Mouse (Mus musculus): ENCODE data around the gene Slc35f3.

DNA sequence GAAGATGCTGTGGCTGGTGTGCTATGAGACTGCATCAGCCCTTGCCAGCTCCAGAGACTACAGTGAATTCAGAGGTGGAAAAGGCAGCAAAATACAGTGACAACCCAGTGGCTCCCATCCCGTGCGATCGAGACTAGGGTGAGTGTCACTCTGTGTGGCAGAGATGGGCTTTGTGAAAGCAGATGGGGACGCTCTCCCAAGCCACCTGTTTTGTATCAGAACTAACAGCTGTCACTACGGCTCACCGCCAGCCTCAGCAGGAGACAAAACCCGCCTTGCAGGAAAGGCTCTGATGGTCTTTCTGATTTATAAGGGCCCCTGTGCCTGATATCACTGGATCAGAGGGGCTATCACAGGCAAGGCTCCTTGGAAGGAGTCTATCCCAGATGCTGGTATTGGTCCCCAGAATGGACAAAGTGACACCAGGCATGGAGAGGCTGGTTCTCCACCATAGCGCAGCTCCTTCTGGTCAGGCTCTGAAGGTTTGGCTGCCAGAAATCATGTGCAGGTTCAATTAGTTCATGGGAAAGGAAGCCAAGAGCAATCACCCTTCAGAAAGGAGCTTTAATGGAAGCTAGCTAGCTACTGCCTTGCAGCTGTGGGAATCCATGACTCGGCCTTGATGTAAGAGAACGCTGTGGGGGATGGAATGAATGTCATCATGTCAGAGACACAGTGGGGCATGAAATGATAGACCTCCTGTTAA is 70.1 kb downstream of the Slc35f3 start:
- TF ChIP-seq CTCF (IDR thresholded peaks at IDR 0.05; ENCODE audit: borderline replicate concordance, insufficient read depth, low read length): no peak
- TF ChIP-seq POLR2A (IDR thresholded peaks at IDR 0.05; ENCODE audit: low read depth, low read length): no peak

Data from embryonic fibroblast, embryonic 13.5 days (primary cell).